Mouse (Mus musculus) B cell, adult (primary cell): Measurements from ENCODE around the gene H2-Eb2. TPM values are rescaled to one million over a fixed set of nuclear protein-coding genes. Genes with fewer than 3 reads are reported as not detected.

Experiments used
- total RNA-seq: library from RNA; stranded (reverse); gene quantifications from 4 replicates; pipeline ENCODE4 v1.2.4, GENCODE M21; 2023; ENCODE audit not compliant: inconsistent age

Gene H2-Eb2
- 36.5 to 41.0 TPM (median 37.9 TPM) in 4 replicates for total RNA-seq

DNA sequence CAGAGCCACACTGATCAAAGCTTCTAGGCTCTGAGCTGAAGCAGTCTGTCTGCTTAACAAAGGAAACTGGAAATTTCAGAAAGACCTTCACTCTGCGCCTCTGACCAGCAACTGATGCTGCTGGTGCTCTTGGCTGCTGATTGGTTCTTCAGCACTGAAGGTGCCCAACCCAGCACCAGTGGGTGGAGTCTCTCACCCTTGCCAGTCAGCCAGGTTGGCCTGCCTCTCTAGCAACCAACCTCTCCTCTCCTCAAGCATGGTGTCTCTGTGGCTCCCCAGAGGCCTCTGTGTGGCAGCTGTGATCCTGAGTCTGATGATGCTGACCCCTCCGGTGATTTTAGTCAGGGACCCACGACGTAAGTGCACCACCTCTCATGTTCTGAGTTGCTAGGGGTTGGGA is at the start of gene H2-Eb2:
Gene H2-Eb2 (plus strand): TSS at position 230 of the 400 bp plus-strand sequence.

DNA sequence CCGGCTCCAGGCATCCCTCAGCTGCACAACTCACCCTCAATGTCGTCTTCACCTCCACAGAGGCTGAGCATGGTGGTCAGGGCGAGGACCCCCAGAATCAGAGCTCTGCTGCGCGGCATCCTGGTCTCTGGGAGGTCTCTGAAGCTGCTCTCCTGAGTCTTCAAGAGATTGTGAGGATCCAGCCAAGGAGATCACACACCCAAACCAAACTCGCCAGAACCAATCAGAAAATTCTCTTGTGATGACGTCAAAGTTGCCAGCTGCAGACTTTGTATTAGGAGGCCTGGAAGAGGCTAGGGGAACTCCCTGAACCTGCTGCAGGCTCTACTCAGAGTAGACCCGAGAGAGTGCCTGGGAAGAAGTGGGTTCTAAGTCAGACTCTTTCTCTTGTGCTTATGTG is 37.8 kb upstream of the H2-Eb2 start, which contains the start of gene H2-Aa:
Gene H2-Aa (minus strand): TSS at position 176 of the 400 bp plus-strand sequence.

DNA sequence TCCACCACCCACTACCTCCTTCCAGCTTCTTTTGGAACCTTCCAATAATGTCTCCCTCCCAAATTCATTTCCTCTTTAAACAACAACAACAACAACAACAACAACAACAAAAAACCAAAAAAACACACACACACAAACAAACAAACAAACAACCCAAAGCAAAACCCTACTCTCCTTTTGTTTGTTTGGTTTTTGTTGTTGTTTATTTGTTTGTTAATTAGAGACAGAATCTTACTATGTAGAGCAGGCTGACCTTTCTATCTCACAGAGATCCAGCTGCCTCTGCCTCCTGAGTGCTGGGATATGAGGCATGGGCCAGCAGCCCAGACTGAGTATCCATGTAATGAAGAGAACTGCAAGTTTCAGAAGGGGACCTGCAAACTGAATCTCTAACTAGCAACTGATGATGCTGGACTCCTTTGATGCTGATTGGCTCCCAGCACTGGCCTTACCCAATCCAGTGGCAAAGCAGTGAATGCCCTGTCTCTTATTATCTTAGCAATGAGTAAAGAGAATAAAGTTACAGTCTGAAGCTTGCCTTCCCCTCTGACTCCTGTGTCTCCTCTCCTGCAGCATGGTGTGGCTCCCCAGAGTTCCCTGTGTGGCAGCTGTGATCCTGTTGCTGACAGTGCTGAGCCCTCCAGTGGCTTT is 20.0 kb upstream of the H2-Eb2 start, which contains the start of gene H2-Eb1:
Gene H2-Eb1 (plus strand): TSS at position 488 of the 651 bp plus-strand sequence.

DNA sequence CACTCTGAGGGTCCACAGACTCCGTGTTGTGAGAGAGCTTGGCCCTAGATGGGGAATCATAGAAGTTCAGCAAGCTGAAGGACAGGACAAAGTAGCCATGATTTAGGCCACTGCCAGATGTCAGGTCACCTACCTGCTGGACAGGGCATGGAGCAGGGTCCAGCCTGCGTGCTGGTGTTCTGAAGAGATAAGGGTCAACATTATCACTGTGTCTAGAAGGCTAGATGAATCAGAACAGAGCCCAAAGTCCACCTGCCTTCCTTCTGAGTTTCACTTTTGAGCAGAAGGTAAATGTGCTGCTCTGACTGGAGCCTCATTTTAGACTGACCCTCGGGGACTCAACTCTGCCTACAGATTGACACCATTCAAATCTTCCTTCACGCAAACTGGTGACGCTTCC is 29.1 kb downstream of the H2-Eb2 start, which contains the start of gene Btnl2:
Gene Btnl2 (plus strand): TSS at position 284 of the 400 bp plus-strand sequence.

DNA sequence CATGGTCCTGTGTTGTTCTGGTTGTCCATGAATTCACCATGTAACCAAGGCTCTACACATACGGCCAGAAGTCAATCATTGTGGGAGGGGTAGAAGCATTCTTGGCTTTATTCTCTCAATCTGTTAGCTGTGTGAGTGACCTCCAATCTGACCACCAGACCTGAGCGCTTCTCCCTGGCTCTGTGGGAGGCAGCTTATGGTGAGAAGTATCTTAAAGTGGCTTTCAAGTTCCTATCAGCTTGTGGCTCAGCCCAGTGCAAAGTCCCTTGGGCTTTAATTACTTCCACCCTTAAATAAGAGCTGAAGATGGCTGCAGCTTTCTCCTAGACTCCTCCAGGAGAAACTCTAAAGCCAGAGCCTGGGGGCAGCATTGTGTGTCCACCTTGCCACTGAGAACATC is 51.4 kb downstream of the H2-Eb2 start, which contains the start of gene Btnl1:
Gene Btnl1 (plus strand): TSS at position 286 of the 400 bp plus-strand sequence.

Other genes starting within 250 kb of the H2-Eb2 start
- 197 to 229 TPM (median 217 TPM) in 4 replicates for gene H2-Oa, start 233.3 kb upstream of the H2-Eb2 start, total RNA-seq
- gene H2-DMa, start 206.1 kb upstream of the H2-Eb2 start, total RNA-seq, result 618 to 656 TPM (median 649 TPM) in 4 replicates
- gene Brd2, start 203.0 kb upstream of the H2-Eb2 start, total RNA-seq, result 428 to 472 TPM (median 457 TPM) in 4 replicates
- 1,549 to 1,567 TPM (median 1,559 TPM) in 4 replicates for gene H2-DMb2, start 182.4 kb upstream of the H2-Eb2 start, total RNA-seq
- gene H2-DMb1, start 172.6 kb upstream of the H2-Eb2 start, total RNA-seq, result 652 to 777 TPM (median 691 TPM) in 4 replicates
- gene Tap1, start 138.1 kb upstream of the H2-Eb2 start, total RNA-seq, result 129 to 155 TPM (median 147 TPM) in 4 replicates
- 88.5 to 134 TPM (median 102 TPM) in 4 replicates for gene Psmb9, start 137.9 kb upstream of the H2-Eb2 start, total RNA-seq
- gene Psmb8, start 127.9 kb upstream of the H2-Eb2 start, total RNA-seq, result 204 to 264 TPM (median 236 TPM) in 4 replicates
- 121 to 132 TPM (median 126 TPM) in 4 replicates for gene Tap2, start 122.1 kb upstream of the H2-Eb2 start, total RNA-seq
- gene H2-Ob, start 86.8 kb upstream of the H2-Eb2 start, total RNA-seq, result 966 to 1,062 TPM (median 1,033 TPM) in 4 replicates
- gene H2-Ab1, start 68.0 kb upstream of the H2-Eb2 start, total RNA-seq, result 5,415 to 5,641 TPM (median 5,533 TPM) in 4 replicates
- 4,630 to 4,972 TPM (median 4,848 TPM) in 4 replicates for gene H2-Aa, start 37.8 kb upstream of the H2-Eb2 start, total RNA-seq
- gene H2-Eb1, start 19.8 kb upstream of the H2-Eb2 start, total RNA-seq, result 3,438 to 3,919 TPM (median 3,626 TPM) in 4 replicates
- gene Btnl2, start 29.2 kb downstream of the H2-Eb2 start, total RNA-seq, result 8.2 to 10.9 TPM (median 10.3 TPM) in 4 replicates
- 2.5 to 3.5 TPM (median 3.1 TPM) in 4 replicates for gene Btnl1, start 51.5 kb downstream of the H2-Eb2 start, total RNA-seq
- 6.3 to 23.1 TPM (median 16.8 TPM) in 4 replicates for gene BC051142, start 73.2 kb downstream of the H2-Eb2 start, total RNA-seq
- gene Btnl4, start 151.7 kb downstream of the H2-Eb2 start, total RNA-seq, result not detected in 4 replicates
- not detected in 4 replicates for gene Btnl6, start 191.7 kb downstream of the H2-Eb2 start, total RNA-seq
- gene Notch4, start 238.6 kb downstream of the H2-Eb2 start, total RNA-seq, result 0.21 to 2.0 TPM (median 1.6 TPM) in 4 replicates